Mouse (Mus musculus): ENCODE measurements around the gene Flt1. TPM values are rescaled to one million over a fixed set of nuclear protein-coding genes. Genes with fewer than 3 reads are reported as not detected.

The Flt1 gene
- polyA plus RNA-seq, 1 experiment from 2014 or later = 5.8 TPM

DNA sequence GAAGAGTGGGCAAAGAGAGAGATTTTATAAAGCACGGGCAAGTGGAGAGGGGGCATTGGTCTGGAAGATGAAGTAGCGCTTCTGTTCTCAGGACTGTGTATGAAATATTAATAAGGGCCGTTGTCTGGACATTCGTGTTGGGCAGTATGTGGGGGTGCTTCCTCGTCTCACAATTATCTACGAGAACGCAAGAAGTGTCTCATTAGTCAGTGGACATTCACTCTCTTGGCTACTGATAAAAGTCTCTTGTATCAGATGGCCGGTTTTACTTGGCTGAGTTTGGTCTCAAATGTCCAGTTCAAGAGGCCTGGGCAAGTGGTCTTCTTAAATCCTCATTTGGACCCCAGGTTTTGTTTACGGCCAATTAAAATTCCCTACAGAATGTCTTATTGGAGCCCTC lies 60.4 kb downstream of the Flt1 start:
- ATAC-seq = no peak
- Histone ChIP-seq H3K4me3 (ENCODE audit: low read depth, low read length) (no peak overlapping the region), H3K27ac (ENCODE audit: low read depth, low read length) (no peak overlapping the region), H3K4me2 (replicated peaks; ENCODE audit: low read depth) (no peak overlapping the region), H3K9ac (ENCODE audit: low read depth, low read length) (no peak overlapping the region), H3K36me3 (ENCODE audit: control insufficient read depth, insufficient read depth) (no peaks in the 10 kb centered on the region), H3K9me3 (ENCODE audit: control insufficient read depth) (no peaks in the 10 kb centered on the region), H3K27me3 (replicated peaks; ENCODE audit: control insufficient read depth, insufficient read depth, low read length) (no peaks in the 10 kb centered on the region), H3K4me1 (replicated peaks; ENCODE audit: control insufficient read depth, insufficient read depth, low read length) (no peaks in the 10 kb centered on the region)
- 91% methylated on average over 9 of the region's 9 CpGs for WGBS
- no peak for TF ChIP-seq CTCF (IDR thresholded peaks at IDR 0.05; ENCODE audit: low read depth)

GRCm38 (mm10) chr5:147659909-147660308 lies 65.9 kb downstream of the Flt1 start:
- ATAC-seq = no peak
- TF ChIP-seq CTCF (IDR thresholded peaks at IDR 0.05; ENCODE audit: low read depth) = no peak
- Histone ChIP-seq H3K9me3 (ENCODE audit: control insufficient read depth) (no peaks in the 10 kb centered on the region), H3K4me2 (replicated peaks; ENCODE audit: low read depth) (no peak overlapping the region), H3K27ac (ENCODE audit: low read depth, low read length) (no peak overlapping the region), H3K9ac (ENCODE audit: low read depth, low read length) (no peak overlapping the region), H3K4me1 (replicated peaks; ENCODE audit: control insufficient read depth, insufficient read depth, low read length) (no peaks in the 10 kb centered on the region), H3K4me3 (ENCODE audit: low read depth, low read length) (no peak overlapping the region), H3K27me3 (replicated peaks; ENCODE audit: control insufficient read depth, insufficient read depth, low read length) (no peaks in the 10 kb centered on the region), H3K36me3 (ENCODE audit: control insufficient read depth, insufficient read depth) (no peaks in the 10 kb centered on the region)
- 68% methylated on average over 7 of the region's 7 CpGs for WGBS

DNA sequence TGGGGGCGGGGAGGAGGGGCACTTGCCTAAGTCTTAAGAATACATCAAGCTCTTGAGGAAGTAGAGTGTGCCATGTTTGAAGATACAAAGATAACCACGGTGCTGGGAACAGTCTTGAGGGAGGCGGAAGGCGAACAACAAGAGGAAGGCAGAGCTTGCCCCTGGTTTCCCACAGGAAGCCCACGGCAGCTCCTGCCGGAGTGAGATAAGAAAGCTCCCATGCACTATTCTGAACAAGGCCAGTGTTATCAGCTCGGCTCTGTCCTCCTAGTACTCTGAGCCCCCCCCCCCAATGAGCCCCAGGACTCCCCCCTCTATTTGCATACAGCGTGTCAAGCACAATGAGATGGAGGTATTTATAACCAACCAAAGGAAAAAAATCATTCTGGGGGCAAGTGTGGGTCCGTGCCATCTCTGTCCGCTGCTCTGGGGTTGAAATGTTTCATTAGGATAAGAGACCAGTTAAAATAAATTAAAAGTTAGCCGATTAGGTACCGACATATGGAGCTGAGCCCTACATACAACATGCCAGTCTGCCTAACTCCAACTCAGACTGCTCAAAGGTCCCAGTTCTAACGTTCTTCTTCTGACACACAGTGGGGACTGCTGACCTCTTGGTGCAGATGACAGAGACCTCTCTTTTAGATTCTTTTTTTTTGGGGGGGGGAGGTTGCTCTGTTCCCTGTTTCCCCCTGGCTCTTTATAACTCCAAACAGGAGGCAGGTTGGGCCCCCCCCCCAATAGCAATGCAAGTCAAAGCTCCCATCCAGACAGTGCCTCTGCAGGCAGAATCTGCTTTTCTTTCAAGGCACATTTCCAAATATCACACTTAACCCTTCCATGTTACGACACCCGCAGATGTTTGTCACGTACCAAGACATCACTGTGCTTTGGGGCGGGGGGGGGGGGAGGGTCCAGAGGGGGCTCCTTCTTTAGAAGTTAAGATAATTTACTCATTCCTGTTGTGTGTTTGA lies 67.6 kb downstream of the Flt1 start:
- Histone ChIP-seq H3K9me3 (ENCODE audit: control insufficient read depth) (peaks cover 5% of the 10 kb centered on the region; the same call in 1 of the 2 replicates), H3K9ac (ENCODE audit: low read depth, low read length) (no peak overlapping the region), H3K27me3 (replicated peaks; ENCODE audit: control insufficient read depth, insufficient read depth, low read length) (no peaks in the 10 kb centered on the region), H3K36me3 (ENCODE audit: control insufficient read depth, insufficient read depth) (no peaks in the 10 kb centered on the region), H3K4me1 (replicated peaks; ENCODE audit: control insufficient read depth, insufficient read depth, low read length) (no peaks in the 10 kb centered on the region), H3K27ac (ENCODE audit: low read depth, low read length) (no peak overlapping the region), H3K4me2 (replicated peaks; ENCODE audit: low read depth) (no peak overlapping the region), H3K4me3 (ENCODE audit: low read depth, low read length) (no peak overlapping the region)
- no peak for TF ChIP-seq CTCF (IDR thresholded peaks at IDR 0.05; ENCODE audit: low read depth)
- no peak for ATAC-seq
- 55% methylated on average over 17 of the region's 17 CpGs for WGBS

DNA sequence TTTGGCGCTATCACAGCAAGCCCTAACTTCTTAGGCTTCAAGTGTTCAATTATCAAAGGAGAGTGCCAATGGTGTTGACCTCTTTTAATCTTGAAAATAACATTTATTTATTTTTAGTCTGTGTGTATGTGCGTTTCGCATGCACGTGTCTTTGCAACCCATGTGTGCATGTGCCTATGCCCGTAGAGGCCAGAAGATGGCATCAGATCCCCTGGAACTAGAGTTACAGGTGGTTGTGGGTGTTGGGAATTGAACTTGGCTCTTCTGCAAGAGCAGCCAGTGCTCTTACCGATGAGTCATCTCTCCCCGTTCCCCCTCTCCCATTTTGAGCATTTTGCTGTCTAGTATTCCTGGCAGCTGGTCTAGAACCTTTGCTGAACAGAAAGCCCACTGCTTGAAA lies 70.0 kb downstream of the Flt1 start:
- H3K4me1 ChIP-seq (replicated peaks; ENCODE audit: control insufficient read depth, insufficient read depth, low read length) = no peaks in the 10 kb centered on the region
- TF ChIP-seq CTCF (IDR thresholded peaks at IDR 0.05; ENCODE audit: low read depth) = peak; percentile 28; the same call in 1 of the 2 replicates
- no peak overlapping the region for H3K9ac ChIP-seq (ENCODE audit: low read depth, low read length)
- 81% methylated on average over 7 of the region's 7 CpGs for WGBS
- no peak overlapping the region for H3K4me2 ChIP-seq (replicated peaks; ENCODE audit: low read depth)
- no peaks in the 10 kb centered on the region for H3K36me3 ChIP-seq (ENCODE audit: control insufficient read depth, insufficient read depth)
- H3K27ac ChIP-seq (ENCODE audit: low read depth, low read length) = no peak overlapping the region
- H3K4me3 ChIP-seq (ENCODE audit: low read depth, low read length) = no peak overlapping the region
- H3K27me3 ChIP-seq (replicated peaks; ENCODE audit: control insufficient read depth, insufficient read depth, low read length) = no peaks in the 10 kb centered on the region
- no peak for ATAC-seq
- peaks cover 5% of the 10 kb centered on the region; the same call in 1 of the 2 replicates for H3K9me3 ChIP-seq (ENCODE audit: control insufficient read depth)

- Histone ChIP-seq H3K27ac (ENCODE audit: low read depth, low read length) (no peak overlapping the region), H3K36me3 (ENCODE audit: control insufficient read depth, insufficient read depth) (no peaks in the 10 kb centered on the region), H3K9ac (ENCODE audit: low read depth, low read length) (no peak overlapping the region), H3K4me2 (replicated peaks; ENCODE audit: low read depth) (no peak overlapping the region), H3K4me3 (ENCODE audit: low read depth, low read length) (no peak overlapping the region), H3K27me3 (replicated peaks; ENCODE audit: control insufficient read depth, insufficient read depth, low read length) (no peaks in the 10 kb centered on the region), H3K4me1 (replicated peaks; ENCODE audit: control insufficient read depth, insufficient read depth, low read length) (no peaks in the 10 kb centered on the region), H3K9me3 (ENCODE audit: control insufficient read depth) (peaks cover 5% of the 10 kb centered on the region; the same call in 1 of the 2 replicates)
- TF ChIP-seq CTCF (IDR thresholded peaks at IDR 0.05; ENCODE audit: low read depth) = no peak
- WGBS = 87% methylated on average over 14 of the region's 14 CpGs
- ATAC-seq = no peak
Measured at GRCm38 (mm10) chr5:147651233-147651632, 74.6 kb downstream of the Flt1 start.

- no peak for ATAC-seq
- Histone ChIP-seq H3K4me2 (replicated peaks; ENCODE audit: low read depth) (no peak overlapping the region), H3K9me3 (ENCODE audit: control insufficient read depth) (no peaks in the 10 kb centered on the region), H3K36me3 (ENCODE audit: control insufficient read depth, insufficient read depth) (no peaks in the 10 kb centered on the region), H3K27ac (ENCODE audit: low read depth, low read length) (no peak overlapping the region), H3K9ac (ENCODE audit: low read depth, low read length) (no peak overlapping the region), H3K4me3 (ENCODE audit: low read depth, low read length) (no peak overlapping the region), H3K4me1 (replicated peaks; ENCODE audit: control insufficient read depth, insufficient read depth, low read length) (no peaks in the 10 kb centered on the region), H3K27me3 (replicated peaks; ENCODE audit: control insufficient read depth, insufficient read depth, low read length) (no peaks in the 10 kb centered on the region)
- WGBS = 75% methylated on average over 14 of the region's 14 CpGs
- no peak for TF ChIP-seq CTCF (IDR thresholded peaks at IDR 0.05; ENCODE audit: low read depth)
Measured at GRCm38 (mm10) chr5:147646351-147646929, 79.4 kb downstream of the Flt1 start.
